Mouse (Mus musculus): ENCODE results near the gene Rbm45.
A peak's percentile ranks its signal among the peaks of the same experiment; 100 is the strongest.

Gene Rbm45

GRCm38 (mm10) chr2:76386531-76386930 is 16.7 kb downstream of the Rbm45 start:
- DNase-seq (ENCODE audit: low spot score), result no peak

GRCm38 (mm10) chr2:76400178-76400577 is 30.4 kb downstream of the Rbm45 start:
- DNase-seq (ENCODE audit: low spot score), result no peak

GRCm38 (mm10) chr2:76405596-76406150 is 35.9 kb downstream of the Rbm45 start:
- DNase-seq (ENCODE audit: low spot score), result peak; percentile 6

- peak; percentile 67 for DNase-seq (ENCODE audit: low spot score)
Observed at GRCm38 (mm10) chr2:76406151-76406936, 36.6 kb downstream of the Rbm45 start, which contains the start of gene Osbpl6. TSS of gene Osbpl6 (plus strand) at chr2:76406508.

- DNase-seq (ENCODE audit: low spot score), result peak; percentile 43
Observed at GRCm38 (mm10) chr2:76406937-76407441, 37.2 kb downstream of the Rbm45 start.

GRCm38 (mm10) chr2:76409526-76409925 is 39.7 kb downstream of the Rbm45 start:
- DNase-seq (ENCODE audit: low spot score), result no peak

GRCm38 (mm10) chr2:76409986-76410385 is 40.2 kb downstream of the Rbm45 start:
- no peak for DNase-seq (ENCODE audit: low spot score)

GRCm38 (mm10) chr2:76412924-76413323 is 43.1 kb downstream of the Rbm45 start:
- DNase-seq (ENCODE audit: low spot score), result no peak

- no peak for DNase-seq (ENCODE audit: low spot score)
Observed at GRCm38 (mm10) chr2:76417446-76418141, 47.8 kb downstream of the Rbm45 start.

GRCm38 (mm10) chr2:76418142-76418518 is 48.3 kb downstream of the Rbm45 start:
- no peak for DNase-seq (ENCODE audit: low spot score)

GRCm38 (mm10) chr2:76421411-76421924 is 51.7 kb downstream of the Rbm45 start:
- DNase-seq (ENCODE audit: low spot score), result no peak

GRCm38 (mm10) chr2:76426816-76427215 is 57.0 kb downstream of the Rbm45 start:
- no peak for DNase-seq (ENCODE audit: low spot score)

- DNase-seq (ENCODE audit: low spot score), result no peak
Observed at GRCm38 (mm10) chr2:76429318-76429717, 59.5 kb downstream of the Rbm45 start.

- no peak for DNase-seq (ENCODE audit: low spot score)
Observed at GRCm38 (mm10) chr2:76429855-76430254, 60.1 kb downstream of the Rbm45 start.

- no peak for DNase-seq (ENCODE audit: low spot score)
Observed at GRCm38 (mm10) chr2:76430539-76430938, 60.8 kb downstream of the Rbm45 start.
